Mouse (Mus musculus): Measurements from ENCODE around the gene Mag.

Mag gene

DNA sequence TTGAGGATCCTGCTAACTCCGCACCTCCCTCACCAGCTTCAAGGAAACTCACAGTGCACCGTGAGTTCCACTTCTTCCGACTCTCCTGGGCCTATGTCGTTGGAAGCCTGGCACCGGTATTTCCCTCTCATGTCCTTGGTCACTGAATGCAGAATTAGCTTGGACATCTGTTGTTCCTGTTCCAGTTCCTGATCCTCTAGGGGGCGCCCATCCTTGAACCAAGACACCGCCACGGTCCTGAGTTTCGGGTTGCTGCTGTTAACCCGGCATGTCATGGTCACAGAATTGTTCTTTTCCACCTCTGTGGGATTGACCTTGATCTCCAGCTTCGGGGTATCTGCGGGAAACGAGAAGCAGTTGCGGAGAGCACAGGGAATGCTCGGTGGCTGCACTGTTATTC is 41.6 kb downstream of the Mag start:
- in situ Hi-C loops (cut with MboI, MseI): no loop called here

DNA sequence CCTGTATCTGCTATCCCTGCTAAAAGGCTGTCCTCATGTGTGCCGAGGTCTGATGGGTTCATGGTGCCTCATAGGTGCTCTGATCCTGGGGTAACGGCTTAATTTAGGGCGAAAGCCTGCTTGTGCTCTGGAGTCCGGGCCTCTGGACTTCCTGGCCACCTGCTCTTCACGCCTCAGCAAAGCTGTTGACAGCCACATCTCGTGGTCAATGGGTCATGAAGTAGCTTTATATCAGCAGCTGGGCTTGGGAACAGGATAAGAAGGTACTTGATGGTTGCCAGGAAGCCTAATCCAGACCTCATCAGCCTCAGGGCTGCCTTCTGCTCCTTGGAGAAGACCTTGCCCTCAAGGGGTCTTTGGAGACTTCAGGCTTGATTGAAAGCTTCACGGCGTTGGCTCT is 51.3 kb downstream of the Mag start:
- in situ Hi-C loops (cut with MboI, MseI): loop anchor here in 1 of 2 experiments (5.0 kb wide), 1 partner anchor 66 kb away; no protein-coding TSS in a partner anchor

DNA sequence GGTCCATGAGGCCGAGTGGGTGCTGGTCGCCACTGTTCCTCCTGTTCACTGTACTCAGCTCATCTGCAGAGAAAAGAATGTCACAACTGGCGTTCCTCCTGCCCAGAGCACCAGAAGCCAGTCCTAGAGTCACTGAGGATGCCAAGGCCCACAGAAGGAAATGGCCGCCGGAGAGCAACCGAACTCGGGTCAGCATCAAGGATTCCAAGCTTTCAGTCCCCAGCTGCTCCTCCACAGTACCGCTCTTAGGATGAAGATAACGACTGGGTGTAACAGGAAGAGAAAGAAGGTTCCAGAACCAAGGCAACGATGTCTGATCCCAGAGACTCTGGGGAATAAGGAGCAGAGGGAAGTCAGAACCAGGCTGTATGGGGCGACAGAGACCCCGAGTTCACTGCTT is 53.2 kb downstream of the Mag start, which contains the start of gene Ffar1:
Gene Ffar1 (minus strand): TSS at position 101 of the 400 bp plus-strand sequence.
- in situ Hi-C loops (cut with MboI, MseI): loop anchor here in 1 of 2 experiments (5.0 kb wide), 1 partner anchor 64 kb away; no protein-coding TSS in a partner anchor

DNA sequence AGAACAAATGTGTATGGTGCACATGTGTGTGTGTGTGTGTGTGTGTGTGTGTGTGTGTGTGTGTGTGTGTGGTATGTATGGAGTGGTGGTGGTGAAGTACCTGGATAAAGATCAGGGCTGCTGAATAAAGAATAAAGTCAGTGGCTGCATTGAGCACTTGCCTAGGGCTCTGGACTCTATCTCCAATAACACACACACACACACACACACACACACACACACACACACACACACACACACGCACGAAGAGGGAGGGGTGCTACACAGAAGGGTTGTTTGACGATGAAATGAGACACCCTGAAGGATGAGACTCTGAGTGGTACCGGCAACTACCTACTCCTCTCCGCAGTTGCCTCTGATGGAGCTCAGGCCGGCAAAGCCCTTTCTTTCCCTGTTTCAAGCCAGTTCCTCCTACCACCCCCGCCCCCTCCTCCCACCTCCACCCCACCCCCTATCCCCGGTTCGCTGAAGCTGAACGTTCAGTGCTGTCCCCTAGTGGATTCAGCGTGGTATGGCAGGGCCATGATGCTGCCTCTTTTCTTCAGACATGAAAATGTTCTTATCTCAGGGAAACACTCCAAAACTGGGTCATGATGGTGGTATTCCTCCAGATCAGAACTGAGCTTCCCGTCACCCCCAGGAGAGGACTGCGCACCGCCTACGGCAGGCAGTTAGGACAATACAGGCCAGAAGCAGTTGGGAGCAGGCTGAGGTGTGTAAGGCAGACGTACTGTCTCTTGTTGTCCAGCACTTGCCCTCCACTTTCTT is 54.9 kb downstream of the Mag start:
- in situ Hi-C loops (cut with MboI, MseI): loop anchor here (5.0 to 10.0 kb wide), 2 partner anchors 63 to 175 kb away; no protein-coding TSS in a partner anchor

DNA sequence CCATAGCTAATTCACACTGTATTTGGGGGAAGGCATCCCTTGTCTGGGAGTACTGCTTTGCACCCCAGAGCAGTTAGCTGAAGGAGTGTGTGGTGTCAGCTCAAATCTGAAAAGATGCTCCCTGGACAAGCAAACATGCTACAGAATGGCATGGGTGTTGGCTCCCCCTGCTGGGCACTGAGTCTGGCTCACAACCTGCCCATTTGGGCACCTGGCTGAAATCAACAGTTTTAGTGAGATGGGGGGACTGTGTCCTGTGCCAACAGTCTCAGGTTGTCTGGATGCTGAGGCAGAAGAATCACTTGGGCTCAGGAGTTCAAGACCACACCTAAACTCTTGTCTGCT is 55.4 kb downstream of the Mag start:
- in situ Hi-C loops (cut with MboI, MseI): loop anchor here in 1 of 2 experiments (10.0 kb wide), 1 partner anchor 174 kb away; no protein-coding TSS in a partner anchor

DNA sequence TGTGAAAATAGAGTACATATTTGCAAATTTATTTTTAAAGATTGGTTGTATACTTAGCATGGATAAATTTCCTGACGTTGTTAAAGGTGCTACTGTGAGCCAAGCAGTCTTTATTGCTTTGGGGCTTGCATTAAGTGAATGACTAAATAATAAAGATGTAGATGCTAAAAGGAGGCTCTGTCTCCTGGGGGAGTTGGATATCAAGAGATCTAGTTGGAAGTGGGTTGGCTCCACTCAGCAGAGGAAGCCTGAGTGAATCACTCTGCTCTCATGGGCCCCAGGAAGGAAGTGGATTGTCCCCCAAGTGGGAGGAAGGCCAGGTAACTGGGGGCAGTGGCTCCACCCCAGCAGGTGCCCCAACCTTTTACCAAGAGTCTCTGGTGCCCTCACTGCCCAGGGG is 56.9 kb downstream of the Mag start:
- in situ Hi-C loops (cut with MboI, MseI): loop anchor here in 1 of 2 experiments (10.0 kb wide), 1 partner anchor 173 kb away; no protein-coding TSS in a partner anchor

DNA sequence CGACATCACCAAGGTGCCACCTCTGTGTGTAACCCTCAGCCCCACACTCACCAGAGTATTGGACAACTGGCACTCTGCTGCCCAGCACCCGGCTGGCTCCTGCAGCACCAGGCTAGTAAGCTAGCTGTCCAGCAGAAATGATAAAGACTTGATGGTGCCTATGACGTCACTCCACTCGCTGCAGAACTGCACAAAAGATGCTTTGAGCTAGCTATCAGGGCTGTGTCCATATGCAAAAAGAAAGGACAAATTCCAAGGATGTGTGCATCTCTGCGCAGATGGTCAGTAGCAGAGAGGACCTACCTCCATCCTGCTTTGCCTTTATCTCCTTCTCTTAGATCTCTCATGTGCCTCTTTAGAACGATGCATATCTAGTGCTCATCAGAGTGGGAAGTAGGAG is 58.6 kb downstream of the Mag start, which contains the start of gene Ffar3:
Gene Ffar3 (minus strand): TSS at position 101 of the 400 bp plus-strand sequence.
- in situ Hi-C loops (cut with MboI, MseI): loop anchor here in 1 of 2 experiments (10.0 kb wide), 1 partner anchor 171 kb away; no protein-coding TSS in a partner anchor

DNA sequence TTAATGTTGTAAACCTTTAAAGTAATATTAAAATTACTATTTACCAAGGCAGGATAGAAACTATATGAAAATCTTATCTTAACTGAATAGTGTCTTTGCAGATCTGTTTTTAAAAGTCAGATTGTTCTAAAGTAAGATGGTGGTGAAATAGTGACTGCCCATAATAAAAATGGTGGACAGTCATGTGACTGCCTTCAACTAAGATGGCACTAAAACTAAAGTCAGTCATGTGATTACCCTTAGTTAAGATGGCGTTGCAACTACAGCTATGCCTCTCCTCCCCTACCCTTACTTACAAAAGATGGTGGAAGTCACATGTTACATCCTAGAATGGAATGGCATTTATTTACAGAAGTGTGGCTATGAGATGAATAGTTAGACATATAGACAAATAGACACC is 63.3 kb downstream of the Mag start:
- in situ Hi-C loops (cut with MboI, MseI): loop anchor here in 1 of 2 experiments (10.0 kb wide), 1 partner anchor 167 kb away; no protein-coding TSS in a partner anchor

Measured in T-helper 17 cell (primary cell).